Mouse (Mus musculus) midbrain, postnatal 0 days (tissue): ENCODE data around the gene Vangl2. TPM values are rescaled to one million over a fixed set of nuclear protein-coding genes. Genes with fewer than 3 reads are reported as not detected.

Source experiments
- ATAC-seq: fragments of 200-750 bp; cut with Nextera tagmentation; 2 replicates; pipeline ENCODE4 v1.8.0; 2017; ENCODE audit warnings: moderate number of reproducible peaks, mild to moderate bottlenecking, moderate TSS enrichment, moderate library complexity; ENCODE audit not compliant: low FRiP score
- DNase-seq: peaks from one replicate; pipeline ENCODE4 v3.0.0-alpha.2; 2015; ENCODE audit warnings: low spot score
- H3K27ac ChIP-seq: fragments of 300-500 bp; sonication (generic); 2 replicates; pipeline ENCODE4 v1.5.1; 2014; ENCODE audit warnings: low read depth, mild to moderate bottlenecking, low read length, mixed read lengths
- H3K27me3 ChIP-seq: fragments of 300-500 bp; sonication (generic); 2 replicates; pipeline ENCODE4 v1.6.1; 2014; ENCODE audit warnings: low read length, control low read depth, mixed read lengths; ENCODE audit not compliant: insufficient read depth
- H3K36me3 ChIP-seq: fragments of 300-500 bp; sonication (generic); 2 replicates; pipeline ENCODE4 v1.6.1; 2014; ENCODE audit warnings: low read length, control low read depth, mixed read lengths; ENCODE audit not compliant: insufficient read depth
- H3K4me1 ChIP-seq: fragments of 300-500 bp; sonication (generic); 2 replicates; pipeline ENCODE4 v1.6.1; 2014; ENCODE audit warnings: mild to moderate bottlenecking, control low read depth, antibody characterized with exemption, low read length, mixed read lengths; ENCODE audit not compliant: insufficient read depth
- H3K4me2 ChIP-seq: fragments of 300-500 bp; sonication (generic); 2 replicates; pipeline ENCODE4 v1.6.1; 2014; ENCODE audit warnings: low read depth, mild to moderate bottlenecking, low read length, mixed read lengths; ENCODE audit not compliant: poor library complexity, severe bottlenecking
- H3K4me3 ChIP-seq: fragments of 300-500 bp; sonication (generic); 2 replicates; pipeline ENCODE4 v1.5.1; 2014; ENCODE audit warnings: low read depth, mild to moderate bottlenecking, low read length, moderate library complexity
- H3K9ac ChIP-seq: fragments of 300-500 bp; sonication (generic); replicated peaks from 2 replicates; pipeline ENCODE4 v1.6.1; 2014; ENCODE audit warnings: mild to moderate bottlenecking, low read length, moderate library complexity, mixed read lengths; ENCODE audit not compliant: poor library complexity, severe bottlenecking
- H3K9me3 ChIP-seq: fragments of 300-500 bp; sonication (generic); 2 replicates; pipeline ENCODE4 v1.6.1; 2016; ENCODE audit warnings: low read length, control low read depth
- CTCF ChIP-seq: IDR thresholded peaks from 2 replicates; pipeline ENCODE4 v1.5.1; 2016; ENCODE audit warnings: antibody characterized with exemption, mild to moderate bottlenecking
- WGBS: fragments of 180-500 bp; shearing (Covaris S2); extraction: QIAGEN DNeasy Blood & Tissue Kit; methylation state at CpG from one replicate; pipeline ENCODE4 v1.1.7; 2014; 5-methylcytosine and 5-hydroxymethylcytosine counted together
- polyA plus RNA-seq: library from polyadenylated mRNA; unstranded; fragments of >200 nt; fragmentation: Nextera tagmentation; extraction: Ambion mirVana; gene quantifications from 2 replicates; pipeline ENCODE4 v1.2.1, GENCODE M21; 2015
- total RNA-seq: library from RNA; depleted of rRNA; stranded (reverse); fragments of >200 nt; gene quantifications from 2 replicates; pipeline ENCODE4 v1.2.3, GENCODE M21; 2014; rRNA removed

Vangl2 gene
- total and polyA plus RNA-seq, 2 experiments from 2014 or later, result 44.2 to 85.8 TPM

DNA sequence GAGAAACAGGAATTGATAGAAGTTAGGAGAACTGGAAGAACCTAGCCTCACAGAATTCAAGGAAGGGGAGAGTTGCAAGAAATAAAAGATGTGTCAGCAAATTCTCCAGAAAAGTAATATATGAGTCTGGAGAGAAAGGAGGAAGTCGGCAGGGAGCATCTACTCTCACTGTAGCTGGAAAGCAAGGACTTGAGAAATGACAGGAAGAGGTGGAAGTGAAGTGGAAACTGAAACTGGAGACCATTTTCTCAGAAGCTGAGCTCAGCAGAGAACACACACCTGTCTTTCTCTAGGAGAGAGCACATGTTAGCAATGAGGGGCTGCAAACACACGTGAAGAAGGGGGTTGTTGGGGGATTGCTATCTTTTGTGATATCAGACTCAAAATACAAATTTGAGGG lies 70.8 kb downstream of the Vangl2 start:
- H3K27me3 ChIP-seq, result no peaks in the 10 kb centered on the region
- WGBS, result 92% methylated on average over 2 of the region's 2 CpGs
- no peaks in the 10 kb centered on the region for H3K36me3 ChIP-seq
- TF ChIP-seq CTCF, result no peak
- H3K4me1 ChIP-seq, result no peaks in the 10 kb centered on the region
- H3K27ac ChIP-seq, result no peak overlapping the region
- H3K9me3 ChIP-seq, result no peaks in the 10 kb centered on the region
- H3K4me2 ChIP-seq, result no peak overlapping the region
- DNase-seq (no peak), ATAC-seq (no peak)
- no peak overlapping the region for H3K4me3 ChIP-seq
- no peak overlapping the region for H3K9ac ChIP-seq

DNA sequence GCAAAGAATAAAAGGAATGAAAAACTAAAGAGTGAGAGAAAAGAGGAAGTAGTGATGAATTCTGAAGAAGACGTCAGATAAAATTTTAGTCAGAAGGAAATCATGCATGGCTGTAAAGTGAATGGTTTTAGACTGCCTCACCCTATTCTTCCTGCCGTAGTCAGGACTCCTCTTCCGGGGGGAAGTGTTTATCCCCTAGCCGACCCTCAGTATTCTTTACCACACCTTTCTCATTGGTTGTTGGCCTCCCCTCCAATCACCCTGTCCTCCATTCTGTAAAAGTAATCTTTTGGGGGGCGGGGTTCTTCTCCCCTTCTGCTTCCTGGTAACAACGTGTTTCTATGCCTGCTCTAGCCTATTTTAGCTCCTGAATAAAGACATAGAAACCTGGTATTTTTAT lies 73.2 kb downstream of the Vangl2 start:
- no peaks in the 10 kb centered on the region for H3K27me3 ChIP-seq
- TF ChIP-seq CTCF, result no peak
- no peak overlapping the region for H3K4me3 ChIP-seq
- DNase-seq (no peak), ATAC-seq (no peak)
- no peak overlapping the region for H3K4me2 ChIP-seq
- H3K9ac ChIP-seq, result no peak overlapping the region
- WGBS, result 72% methylated on average over 6 of the region's 6 CpGs
- H3K4me1 ChIP-seq, result no peaks in the 10 kb centered on the region
- H3K27ac ChIP-seq, result no peak overlapping the region
- H3K9me3 ChIP-seq, result no peaks in the 10 kb centered on the region
- H3K36me3 ChIP-seq, result no peaks in the 10 kb centered on the region

Other genes with a start within 250 kb of the Vangl2 start
- 1.6 and 2.4 TPM in 2 replicates for gene Cd84, start 188.7 kb downstream of the Vangl2 start, total RNA-seq
- 1.1 and 1.9 TPM in 2 replicates for gene Cd84, start 188.7 kb downstream of the Vangl2 start, polyA plus RNA-seq
- 0.66 TPM in 1 of 2 replicates, not detected in the other for gene Gm10521, start 132.8 kb downstream of the Vangl2 start, total RNA-seq
- not detected in 2 replicates for gene Gm10521, start 132.8 kb downstream of the Vangl2 start, polyA plus RNA-seq
- gene Slamf6, start 110.9 kb downstream of the Vangl2 start, total RNA-seq, result not detected in 2 replicates
- 0.05 and 0.10 TPM in 2 replicates for gene Slamf6, start 110.9 kb downstream of the Vangl2 start, polyA plus RNA-seq
- gene Nhlh1, start 29.1 kb upstream of the Vangl2 start, total RNA-seq, result 0.38 and 3.6 TPM in 2 replicates
- gene Nhlh1, start 29.1 kb upstream of the Vangl2 start, polyA plus RNA-seq, result 0.12 TPM in 1 of 2 replicates, not detected in the other
- 207 and 225 TPM in 2 replicates for gene Copa, start 54.1 kb upstream of the Vangl2 start, total RNA-seq
- 149 and 155 TPM in 2 replicates for gene Copa, start 54.1 kb upstream of the Vangl2 start, polyA plus RNA-seq
- gene Ncstn, start 54.4 kb upstream of the Vangl2 start, total RNA-seq, result 70.3 and 78.7 TPM in 2 replicates
- 93.3 and 93.7 TPM in 2 replicates for gene Ncstn, start 54.4 kb upstream of the Vangl2 start, polyA plus RNA-seq
- gene Pex19, start 98.3 kb upstream of the Vangl2 start, total RNA-seq, result 154 and 200 TPM in 2 replicates
- gene Pex19, start 98.3 kb upstream of the Vangl2 start, polyA plus RNA-seq, result 140 and 146 TPM in 2 replicates
- gene Dcaf8, start 119.6 kb upstream of the Vangl2 start, total RNA-seq, result 64.6 and 72.8 TPM in 2 replicates
- gene Dcaf8, start 119.6 kb upstream of the Vangl2 start, polyA plus RNA-seq, result 66.8 and 67.6 TPM in 2 replicates
- gene Pea15a, start 178.4 kb upstream of the Vangl2 start, total RNA-seq, result 311 and 342 TPM in 2 replicates
- 501 and 555 TPM in 2 replicates for gene Pea15a, start 178.4 kb upstream of the Vangl2 start, polyA plus RNA-seq
- 0.99 TPM in 1 of 2 replicates, not detected in the other for gene Casq1, start 191.4 kb upstream of the Vangl2 start, total RNA-seq
- gene Casq1, start 191.4 kb upstream of the Vangl2 start, polyA plus RNA-seq, result 1.3 and 2.2 TPM in 2 replicates
- 0.05 and 0.14 TPM in 2 replicates for gene Atp1a4, start 230.0 kb upstream of the Vangl2 start, total RNA-seq
- 0.05 TPM in 1 of 2 replicates, not detected in the other for gene Atp1a4, start 230.0 kb upstream of the Vangl2 start, polyA plus RNA-seq
- gene Igsf8, start 233.2 kb upstream of the Vangl2 start, total RNA-seq, result 114 and 115 TPM in 2 replicates
- gene Igsf8, start 233.2 kb upstream of the Vangl2 start, polyA plus RNA-seq, result 79.6 and 88.8 TPM in 2 replicates